Comparison of ENCODE assay signal across 9 mouse cellular contexts in genomic region chr16:87712986-87713693, GRCm38 (mm10). TPM values are rescaled to one million over a fixed set of nuclear protein-coding genes. Genes with fewer than 3 reads are reported as not detected.
DNase-seq lines count a peak whose midpoint lies in the region; ATAC-seq and TF ChIP-seq lines count a peak whose summit lies in the region.
"Had no signal": no experiment of that assay in that cellular context is flagged by ENCODE, and none has a peak within 500 bp of the region (broad histone marks: within the 10 kb centered on the region; RNA-seq: fewer than 3 reads in every experiment).

No protein-coding gene starts in this region.

- TF ChIP-seq CTCF in bone marrow, adult 2 months (IDR thresholded peaks at IDR 0.05; ENCODE audit: control insufficient read depth, insufficient read depth, low read length) = no peak

- no peak for TF ChIP-seq POLR2A in bone marrow, adult 2 months (IDR thresholded peaks at IDR 0.05; ENCODE audit: borderline replicate concordance, control insufficient read depth, low read depth, low read length)

- H3K9ac ChIP-seq in kidney, embryonic 14.5 days (ENCODE audit: low read depth, low read length) = 0 out of 2 replicates have a peak overlapping the region, but pooled peaks have one; percentile 8
- H3K9ac ChIP-seq: hindbrain, embryonic 15.5 days had no signal

- ATAC-seq in kidney, embryonic 14.5 days (ENCODE audit: low FRiP score, low TSS enrichment) = peak; percentile 50; the same call in 1 of the 2 replicates
- peak; percentile 87 for ATAC-seq in megakaryocyte, adult 5-6 weeks (ENCODE audit: poor library complexity, severe bottlenecking)

- H3K36me3 ChIP-seq in kidney, embryonic 14.5 days (ENCODE audit: control insufficient read depth, insufficient read depth, low read length) = peaks cover 4% of the 10 kb centered on the region; the same call in 1 of the 2 replicates
- H3K36me3 ChIP-seq: hindbrain, embryonic 15.5 days had no signal

- peak overlapping the region; percentile 76 for H3K27ac ChIP-seq in bone marrow, adult 2 months (ENCODE audit: control insufficient read depth, insufficient read depth, low read depth, low read length, poor library complexity)
- no peak overlapping the region for H3K27ac ChIP-seq in kidney, embryonic 14.5 days (ENCODE audit: low read depth, low read length)
- H3K27ac ChIP-seq: hindbrain, embryonic 15.5 days had no signal

- peak overlapping the region; percentile 5 for H3K4me3 ChIP-seq in bone marrow, adult 2 months (replicated peaks; ENCODE audit: control insufficient read depth, low read depth, low read length)
- no peak overlapping the region for H3K4me3 ChIP-seq in kidney, embryonic 14.5 days (ENCODE audit: low read length)
- H3K4me3 ChIP-seq: hindbrain, embryonic 15.5 days had no signal

- H3K4me1 ChIP-seq in bone marrow, adult 2 months (ENCODE audit: control insufficient read depth, insufficient read depth, low read length) = peaks cover 14% of the 10 kb centered on the region
- peaks cover 20% of the 10 kb centered on the region for H3K4me1 ChIP-seq in kidney, embryonic 14.5 days (ENCODE audit: control insufficient read depth, insufficient read depth, low read length)

- H3K9me3 ChIP-seq in kidney, embryonic 14.5 days (ENCODE audit: control insufficient read depth, low read length) = no peaks in the 10 kb centered on the region
- H3K9me3 ChIP-seq: hindbrain, embryonic 15.5 days had no signal

- WGBS in bone marrow, adult 2 months = 13% methylated on average over 18 of the region's 18 CpGs
- WGBS in kidney, embryonic 14.5 days = 61% methylated on average over 18 of the region's 18 CpGs

- H3K27me3 ChIP-seq in kidney, embryonic 14.5 days (ENCODE audit: control insufficient read depth, insufficient read depth, low read length) = no peaks in the 10 kb centered on the region
- H3K27me3 ChIP-seq: hindbrain, embryonic 15.5 days had no signal

- DNase-seq in adrenal gland, adult 2 months = peak; percentile 65
- no peak for DNase-seq in adrenal gland, adult 18-20 months (ENCODE audit: low spot score in 2 of 2)
- DNase-seq in ovary, postnatal 10 days (ENCODE audit: low spot score) = no peak
- DNase-seq in cerebellum, adult 9-10 months = no peak
- DNase-seq in cerebellum, adult 18-20 months = no peak

- H3K4me2 ChIP-seq in kidney, embryonic 14.5 days (replicated peaks; ENCODE audit: low read depth, low read length) = no peak overlapping the region
- H3K4me2 ChIP-seq: hindbrain, embryonic 15.5 days had no signal

RNA-seq across cellular contexts. Expression of gene Bach1, which starts 14.4 kb away (rescaled TPM):
- total RNA-seq in adrenal gland, adult 2 months (2021) = 10 to 100 TPM; 14.3 to 25.7 TPM
- polyA plus RNA-seq in adrenal gland, adult 2 months (2012; rRNA removed) = 4.2 and 5.6 TPM in 2 replicates
- 10 to 100 TPM; 16.5 to 22.3 TPM for total RNA-seq in adrenal gland, adult 18-20 months (2021)
- 7.0 and 14.9 TPM in 2 replicates for polyA plus RNA-seq in bone marrow, adult 2 months (2011; ENCODE audit: insufficient read depth, insufficient read length, low replicate concordance, missing spikeins)
- polyA plus RNA-seq in kidney, embryonic 14.5 days (2014; fragmentation: Nextera tagmentation; extraction: Ambion mirVana) = 9.8 and 19.6 TPM in 2 replicates
- 52.2 and 53.5 TPM in 2 replicates for total RNA-seq in megakaryocyte, adult 5-6 weeks (2015)
- 90.8 and 98.4 TPM in 2 replicates for total RNA-seq in megakaryocyte, adult 5-6 weeks (2017)
